Mouse (Mus musculus) layer of hippocampus, postnatal 14 days (tissue): ENCODE data around the gene Ndufaf5. TPM values are rescaled to one million over a fixed set of nuclear protein-coding genes. Genes with fewer than 3 reads are reported as not detected.
A peak's percentile ranks its signal among the peaks of the same experiment; 100 is the strongest.
"Not testable (repeated sequence)": the region's sequence is repeated elsewhere in the genome, so short reads cannot be mapped to it uniquely, and the experiment has no call there.

Source experiments
- DNase-seq, 2 experiments: peaks; one replicate each; pipeline ENCODE4 v3.0.0; 2021 to 2022; ENCODE audit warnings: low spot score in 2 of 2, mixed read lengths in 1 of 2
- long read RNA-seq, 2 experiments: library from polyadenylated mRNA; stranded (forward); transcript quantifications; one replicate each; pipeline ENCODE4 v2.0.0; 2021
- total RNA-seq, 2 experiments: library from RNA; stranded (reverse); gene quantifications; 2 replicates each; pipeline ENCODE4 v1.2.3; 2021

Gene Ndufaf5
- 10 to 100 TPM; 45.1 to 46.5 TPM for total RNA-seq
- long read RNA-seq, experiment 1, transcript Ndufaf5-201 (11 exons, 1,166 nt), result major isoform, 10 of 16 reads
- long read RNA-seq, experiment 1, partial matches to known transcripts, result 2 of 16 reads
- long read RNA-seq, experiment 1, other reads (novel, unspliced or antisense), result 4 of 16 reads
- long read RNA-seq, experiment 2, transcript Ndufaf5-201 (11 exons, 1,166 nt), result major isoform, 33 of 50 reads
- long read RNA-seq, experiment 2, partial matches to known transcripts, result 3 of 50 reads
- long read RNA-seq, experiment 2, other reads (novel, unspliced or antisense), result 14 of 50 reads

DNA sequence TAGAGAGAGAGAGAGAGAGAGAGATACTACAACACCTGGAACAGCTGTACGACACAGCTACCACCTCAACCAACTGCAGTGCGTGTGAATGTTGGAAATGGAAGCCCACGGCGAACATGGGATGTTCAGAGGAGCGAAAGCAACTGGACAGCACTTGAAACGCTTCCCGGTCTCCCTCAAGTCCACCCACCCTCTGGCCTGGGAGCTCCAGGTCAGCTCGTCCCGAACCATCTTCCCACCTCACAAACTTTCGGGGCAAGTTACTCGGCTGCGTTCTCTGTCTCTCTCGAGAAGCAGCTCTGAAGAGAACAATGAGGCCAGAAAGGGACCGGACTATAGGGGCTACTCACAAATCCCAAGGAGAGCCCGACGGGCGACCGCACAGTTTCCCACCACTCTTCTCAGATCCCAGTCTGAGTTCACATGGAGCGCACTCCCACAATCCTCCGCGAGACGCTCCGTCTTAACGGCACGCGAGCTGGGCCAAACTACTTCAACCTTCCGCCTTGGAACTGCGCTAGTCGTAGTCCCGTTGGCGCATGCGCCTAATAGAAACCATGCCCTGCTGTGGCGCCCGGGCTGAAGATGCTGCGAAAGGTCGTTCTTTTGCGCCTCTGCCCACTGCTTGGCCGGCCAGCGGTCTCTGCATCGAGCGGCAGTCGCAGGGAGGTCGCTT, at the start of gene Ndufaf5, which contains the start of gene Esf1:
TSS of gene Ndufaf5 (plus strand) at position 523 of the 676 bp plus-strand sequence.
TSS of gene Esf1 (minus strand) at position 438 of the 676 bp plus-strand sequence.
- peak; percentile 97 to 99 for DNase-seq

DNA sequence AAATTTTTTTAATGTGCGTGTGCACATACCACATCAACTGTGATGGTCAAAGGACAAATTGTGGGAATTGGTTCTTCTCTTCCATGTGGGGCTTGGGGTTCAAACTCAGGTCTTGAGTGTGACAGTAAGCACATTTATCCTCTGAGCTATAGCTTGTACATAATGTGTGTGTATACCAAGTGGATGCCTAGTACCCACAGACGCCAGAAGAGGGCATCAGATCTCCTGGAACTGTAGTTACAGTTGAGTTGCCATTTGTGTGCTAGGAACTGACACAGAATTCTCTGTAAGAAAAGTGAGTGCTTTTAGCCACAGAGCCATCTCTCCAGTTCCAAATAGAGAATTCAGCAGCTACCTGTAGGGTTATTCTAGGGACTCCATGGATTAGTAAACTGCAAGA, 44.9 kb upstream of the Ndufaf5 start:
- DNase-seq, result no peak

DNA sequence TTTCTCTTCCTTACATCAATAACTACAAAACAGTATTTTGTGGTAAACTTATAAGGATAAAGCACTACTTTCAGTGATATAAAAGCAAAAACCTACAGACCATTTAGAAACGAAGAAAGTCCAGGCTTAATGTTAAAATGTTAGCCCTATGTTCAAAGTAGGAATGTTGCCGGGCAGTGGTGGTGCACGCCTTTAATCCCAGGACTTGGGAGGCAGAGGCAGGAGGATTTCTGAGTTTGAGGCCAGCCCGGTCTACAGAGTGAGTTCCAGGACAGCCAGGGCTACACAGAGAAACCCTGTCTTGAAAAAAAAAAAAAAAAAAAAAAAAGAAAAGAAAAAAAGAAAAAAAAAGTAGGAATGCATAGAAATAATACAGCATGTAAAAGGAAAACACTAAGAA, 18.7 kb upstream of the Ndufaf5 start, which contains the start of gene Gm17374:
TSS of gene Gm17374 (plus strand) at position 301 of the 400 bp plus-strand sequence.
- DNase-seq, result not testable (repeated sequence)

DNA sequence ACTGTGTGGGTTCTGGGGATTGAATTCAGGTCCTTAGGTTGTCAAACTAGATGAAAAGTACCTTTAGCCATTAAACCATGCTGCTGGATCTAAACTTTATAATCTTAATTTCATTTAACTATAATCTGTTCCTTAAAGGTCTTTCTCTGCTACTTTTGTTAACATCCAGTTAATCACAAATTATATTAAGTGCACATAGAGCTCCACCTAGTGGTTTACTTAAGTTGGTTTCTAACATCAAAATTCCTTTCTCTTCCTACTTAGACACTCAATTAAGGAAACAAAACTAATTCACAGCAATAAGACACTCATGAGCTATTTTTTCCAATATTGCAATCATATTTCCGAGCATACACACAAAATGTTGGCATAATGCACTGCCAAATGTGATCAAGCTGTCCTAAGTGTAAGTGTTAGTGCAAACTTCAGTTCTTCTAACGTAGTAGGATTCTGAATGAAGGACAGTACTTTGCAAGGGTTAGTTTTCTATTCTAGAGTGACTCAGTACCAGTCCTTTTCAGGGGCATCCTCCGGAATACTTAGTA, 11.2 kb upstream of the Ndufaf5 start:
- DNase-seq, result peak in 1 of 2 experiments; percentile 39

GRCm38 (mm10) chr2:140163351-140163854, 7.0 kb upstream of the Ndufaf5 start:
- no peak for DNase-seq

GRCm38 (mm10) chr2:140169057-140169456, 1.4 kb upstream of the Ndufaf5 start:
- DNase-seq, result no peak

DNA sequence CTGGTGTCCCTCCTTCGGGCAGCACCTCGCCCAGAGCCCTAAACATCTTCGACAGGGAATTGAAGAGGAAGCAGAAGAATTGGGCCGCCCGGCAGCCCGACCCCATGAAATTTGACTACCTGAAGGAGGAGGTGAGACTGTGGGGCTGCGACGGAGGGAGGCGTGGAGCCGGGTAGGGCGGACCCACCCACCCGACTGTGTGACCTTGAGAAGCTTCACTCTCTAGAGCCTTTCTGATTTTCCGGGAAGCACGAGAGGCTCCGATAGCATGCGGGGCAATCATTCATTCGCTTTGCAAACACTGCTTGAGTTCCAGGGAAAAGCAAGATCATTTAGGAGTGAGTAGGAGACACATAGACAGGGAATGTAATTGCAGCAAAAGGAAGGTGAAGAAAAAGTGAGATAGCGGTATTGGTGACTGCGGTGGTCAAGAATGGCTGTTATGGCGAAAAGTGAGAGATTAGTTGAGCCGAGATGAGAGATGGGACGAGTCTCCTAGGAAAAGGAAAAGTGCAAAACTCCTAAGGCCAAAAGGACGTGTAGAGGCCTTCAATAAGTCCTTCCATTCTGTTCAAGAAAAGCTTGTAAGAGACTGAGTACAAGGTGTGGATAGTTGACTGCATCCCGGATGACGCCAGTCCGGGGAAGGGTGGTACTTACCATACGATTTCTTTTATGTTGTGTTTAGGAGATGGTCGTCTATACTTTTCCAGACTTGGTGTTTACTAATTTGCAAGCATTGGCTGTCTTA, 529 bp downstream of the Ndufaf5 start:
- DNase-seq, result peak in 1 of 2 experiments; percentile 6

DNA sequence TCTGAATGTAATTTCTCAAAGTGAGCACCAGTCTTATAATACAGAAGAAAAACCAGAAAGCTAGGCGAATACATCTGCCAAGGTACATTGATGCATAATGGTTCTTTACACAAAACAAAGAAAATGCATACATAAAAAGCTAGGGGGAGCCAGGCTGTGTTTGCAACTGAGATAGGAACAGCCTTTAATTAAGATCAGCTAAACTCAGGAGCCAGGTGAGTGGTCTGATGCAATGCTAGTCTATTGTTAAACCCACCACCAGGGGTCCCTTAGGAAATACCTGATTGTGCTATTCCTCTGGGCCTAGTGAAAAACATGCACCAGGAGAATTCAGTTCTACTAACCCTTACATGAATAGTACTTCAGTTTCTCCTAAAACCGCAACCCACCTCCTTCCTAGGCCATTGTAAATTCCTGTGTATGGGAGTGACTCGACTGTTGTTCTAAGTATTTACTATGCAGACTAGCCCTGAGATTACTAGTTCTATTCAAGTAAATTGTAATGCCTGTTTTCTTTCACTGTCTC, 15.3 kb downstream of the Ndufaf5 start:
- DNase-seq, result not testable (repeated sequence)

DNA sequence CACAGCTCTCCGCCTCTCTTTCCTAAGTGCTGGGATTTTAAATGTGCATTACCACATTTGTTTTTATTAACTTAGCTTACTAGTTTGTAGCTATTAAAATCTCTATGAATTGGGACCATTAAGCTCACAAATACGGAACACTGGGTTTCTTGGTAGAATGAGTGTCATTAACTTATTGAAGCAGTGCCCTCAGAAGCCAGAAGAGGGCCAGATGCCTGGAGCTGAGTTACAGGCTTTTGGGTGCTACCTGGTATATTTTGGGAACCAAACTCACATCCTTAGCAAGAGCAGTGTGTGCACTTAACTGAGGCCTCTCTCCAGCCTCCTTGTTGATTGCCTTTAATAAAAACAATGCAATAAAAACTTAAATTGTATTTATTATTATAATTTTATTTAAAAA, 30.3 kb downstream of the Ndufaf5 start:
- DNase-seq, result no peak

DNA sequence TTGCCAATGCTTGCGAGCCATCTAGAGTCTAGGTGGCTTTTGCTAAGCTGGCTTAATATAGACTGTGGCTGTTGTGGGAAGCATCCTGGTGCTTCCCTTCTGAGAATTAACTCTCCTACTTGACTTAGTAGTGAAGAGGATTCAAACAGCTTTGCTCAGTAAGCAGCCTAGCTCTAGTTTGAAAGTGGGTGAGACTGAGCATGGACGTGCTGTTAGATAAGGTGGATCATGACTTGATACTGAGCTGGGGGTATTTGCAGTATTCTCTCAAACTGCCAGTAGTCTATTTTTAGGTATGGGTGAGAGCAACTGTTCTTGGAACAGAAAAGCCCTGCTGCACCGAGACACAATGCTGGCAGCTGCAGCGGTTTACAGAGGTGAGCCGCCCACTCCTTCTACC, 32.1 kb downstream of the Ndufaf5 start:
- DNase-seq, result no peak

- no peak for DNase-seq
These were observed 33.3 kb downstream of the Ndufaf5 start for GRCm38 (mm10) chr2:140203756-140204155.

DNA sequence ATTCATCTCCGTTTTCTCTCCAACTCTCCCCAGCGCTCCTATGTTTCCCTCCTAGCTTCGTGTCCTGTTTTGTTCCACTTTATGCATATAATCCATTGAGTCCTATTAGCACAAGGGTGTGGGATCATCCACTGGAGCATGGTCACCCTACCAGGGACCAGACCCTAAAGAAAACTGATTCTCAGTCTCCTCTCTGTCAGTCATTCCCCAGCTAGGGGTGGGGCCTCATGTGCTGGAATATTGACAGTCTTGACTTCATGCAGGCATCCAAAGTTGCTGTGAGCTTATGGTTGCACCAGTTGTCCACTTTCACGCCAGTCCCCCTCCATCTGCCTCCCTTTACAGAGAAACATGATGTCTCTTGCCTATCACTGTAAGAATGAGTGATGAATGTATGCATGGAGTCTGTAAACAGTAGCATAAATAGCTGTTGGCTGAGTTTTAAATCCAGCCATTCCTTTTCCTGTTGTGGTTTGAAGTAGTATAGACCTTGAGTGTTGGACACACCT, 44.1 kb downstream of the Ndufaf5 start:
- DNase-seq, result peak in 1 of 2 experiments; percentile 34

- no peak for DNase-seq
These were observed 45.0 kb downstream of the Ndufaf5 start for GRCm38 (mm10) chr2:140215415-140215814.

- peak in 1 of 2 experiments; percentile 20 for DNase-seq
These were observed 45.5 kb downstream of the Ndufaf5 start for GRCm38 (mm10) chr2:140215965-140216364.

DNA sequence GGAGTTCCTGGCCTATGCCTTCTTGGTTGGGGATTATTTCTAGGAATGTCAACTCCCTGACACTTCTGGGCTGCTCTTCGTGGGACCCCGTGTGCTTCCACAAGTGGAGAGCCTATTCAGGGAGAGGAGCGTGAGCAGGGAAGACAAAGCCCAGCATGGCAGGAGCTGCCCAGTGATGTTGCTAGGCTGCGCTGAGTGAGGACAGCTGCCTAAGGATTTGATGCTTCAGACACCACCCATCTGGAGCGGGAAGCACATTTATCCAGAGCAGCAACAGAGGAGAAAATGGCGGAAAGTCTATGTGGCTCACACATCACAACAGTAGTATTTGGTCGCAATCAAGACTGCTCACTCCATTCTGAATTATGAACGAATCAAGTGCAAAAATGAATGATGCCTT, 49.9 kb downstream of the Ndufaf5 start:
- no peak for DNase-seq

- DNase-seq, result no peak
These were observed 59.8 kb downstream of the Ndufaf5 start for GRCm38 (mm10) chr2:140230295-140230694.

- DNase-seq, result no peak
These were observed 66.8 kb downstream of the Ndufaf5 start for GRCm38 (mm10) chr2:140237245-140237644.

DNA sequence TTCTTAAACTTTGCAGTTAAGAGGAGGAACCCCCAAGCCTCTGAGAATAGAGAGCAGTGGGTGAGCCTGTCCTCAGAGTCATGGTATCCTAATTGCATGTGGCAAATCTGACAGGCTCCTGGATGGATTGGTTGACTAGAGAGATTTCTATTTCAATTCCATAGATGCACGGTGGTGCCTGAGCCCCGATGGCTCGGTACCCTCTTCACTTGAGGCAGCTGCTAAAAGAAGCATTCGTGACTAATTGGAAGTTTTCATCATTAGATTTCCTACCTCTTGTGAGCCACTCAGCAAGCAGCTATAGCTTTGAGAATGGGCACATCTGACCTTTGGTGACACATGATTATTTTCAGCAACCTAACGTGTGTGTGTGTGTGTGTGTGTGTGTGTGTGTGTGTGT, 71.9 kb downstream of the Ndufaf5 start:
- DNase-seq, result no peak

DNA sequence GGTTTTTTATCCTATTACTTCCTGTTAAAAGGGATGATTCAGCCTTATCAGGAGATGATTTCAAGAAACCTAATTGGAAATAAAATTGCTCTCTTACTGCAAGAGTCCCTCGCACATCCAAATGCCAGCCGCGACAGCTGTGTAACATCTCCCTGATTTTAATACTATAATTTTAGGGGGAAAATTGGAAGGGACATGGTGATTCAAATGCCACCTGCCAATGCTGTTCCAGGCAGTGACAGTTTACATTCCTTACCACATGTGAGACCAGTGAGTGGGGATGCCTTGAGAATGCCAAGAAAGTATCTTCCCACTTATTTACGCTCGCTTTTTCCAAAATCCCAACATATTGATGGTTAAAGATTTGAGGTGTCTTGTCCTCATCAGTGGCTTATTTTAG, 72.7 kb downstream of the Ndufaf5 start:
- DNase-seq, result no peak
